Mouse (Mus musculus): ENCODE data around the gene Pth. TPM values are rescaled to one million over a fixed set of nuclear protein-coding genes. Genes with fewer than 3 reads are reported as not detected.

Gene Pth
- polyA plus RNA-seq, 1 experiment from 2014 or later = not detected

DNA sequence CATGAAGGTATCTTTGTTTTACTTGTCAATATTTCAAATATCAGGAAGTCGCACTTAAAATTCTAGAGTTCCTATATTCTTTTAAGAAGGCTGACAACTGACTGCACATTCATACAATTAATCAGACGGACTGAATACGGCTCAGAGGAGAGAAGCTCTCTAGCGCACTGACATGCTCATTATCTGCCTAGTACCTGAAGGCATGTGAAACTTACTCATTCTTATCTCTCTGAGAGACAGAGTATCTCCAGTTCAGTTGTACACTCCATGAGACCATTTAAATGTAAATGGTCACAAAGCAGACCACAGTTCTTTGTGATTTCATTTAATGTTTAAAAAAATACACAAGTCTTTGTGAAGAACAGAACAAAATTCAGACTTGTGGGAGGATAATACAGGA is 20.9 kb downstream of the Pth start:
- 83% methylated on average over 4 of the region's 4 CpGs for WGBS
- Histone ChIP-seq H3K27me3 (ENCODE audit: control insufficient read depth, insufficient read depth, low read length) (no peaks in the 10 kb centered on the region), H3K27ac (ENCODE audit: low read depth, low read length) (no peak overlapping the region), H3K9me3 (ENCODE audit: control insufficient read depth, low read length) (no peaks in the 10 kb centered on the region), H3K4me2 (ENCODE audit: low read depth) (no peak overlapping the region), H3K9ac (ENCODE audit: low read length) (no peak overlapping the region), H3K36me3 (ENCODE audit: control insufficient read depth, insufficient read depth, low read length) (no peaks in the 10 kb centered on the region), H3K4me1 (ENCODE audit: control insufficient read depth, insufficient read depth, low read length) (peaks cover 4% of the 10 kb centered on the region; the same call in 1 of the 2 replicates), H3K4me3 (ENCODE audit: low read depth, low read length) (no peak overlapping the region)
- DNase-seq (ENCODE audit: low spot score) (no peak), ATAC-seq (ENCODE audit: insufficient read depth, low FRiP score, low TSS enrichment) (no peak)

GRCm38 (mm10) chr7:113349089-113349488 is 39.3 kb downstream of the Pth start:
- no peak overlapping the region for H3K4me3 ChIP-seq (ENCODE audit: low read depth, low read length)
- H3K9me3 ChIP-seq (ENCODE audit: control insufficient read depth, low read length) = no peaks in the 10 kb centered on the region
- H3K36me3 ChIP-seq (ENCODE audit: control insufficient read depth, insufficient read depth, low read length) = no peaks in the 10 kb centered on the region
- 89% methylated on average over 1 of the region's 1 CpGs for WGBS
- H3K4me1 ChIP-seq (ENCODE audit: control insufficient read depth, insufficient read depth, low read length) = no peaks in the 10 kb centered on the region
- no peak overlapping the region for H3K4me2 ChIP-seq (ENCODE audit: low read depth)
- ATAC-seq (ENCODE audit: insufficient read depth, low FRiP score, low TSS enrichment) = no peak
- no peak overlapping the region for H3K27ac ChIP-seq (ENCODE audit: low read depth, low read length)
- no peaks in the 10 kb centered on the region for H3K27me3 ChIP-seq (ENCODE audit: control insufficient read depth, insufficient read depth, low read length)
- H3K9ac ChIP-seq (ENCODE audit: low read length) = no peak overlapping the region
- no peak for DNase-seq (ENCODE audit: low spot score)

DNA sequence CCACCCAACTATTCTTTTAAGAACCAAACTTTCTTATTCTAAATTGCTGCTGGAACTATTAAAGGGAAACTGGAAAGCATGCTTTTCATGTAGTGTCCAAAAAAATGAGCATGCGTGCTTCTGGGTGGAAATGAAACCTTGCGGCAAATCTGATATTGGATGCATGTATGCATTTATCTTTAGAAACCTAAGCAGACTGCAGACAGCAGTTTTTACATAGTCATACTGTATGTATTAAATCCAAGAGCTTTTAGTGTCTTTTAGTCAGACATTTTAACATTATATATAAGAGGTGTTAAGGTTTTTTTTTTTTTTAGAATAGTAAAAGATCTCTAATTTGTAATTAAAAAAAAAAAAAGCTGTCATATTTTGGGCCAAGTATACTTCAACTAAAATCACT is 40.7 kb downstream of the Pth start:
- Histone ChIP-seq H3K4me1 (ENCODE audit: control insufficient read depth, insufficient read depth, low read length) (no peaks in the 10 kb centered on the region), H3K4me3 (ENCODE audit: low read depth, low read length) (no peak overlapping the region), H3K4me2 (ENCODE audit: low read depth) (no peak overlapping the region), H3K9ac (ENCODE audit: low read length) (no peak overlapping the region), H3K36me3 (ENCODE audit: control insufficient read depth, insufficient read depth, low read length) (no peaks in the 10 kb centered on the region), H3K27me3 (ENCODE audit: control insufficient read depth, insufficient read depth, low read length) (no peaks in the 10 kb centered on the region), H3K27ac (ENCODE audit: low read depth, low read length) (no peak overlapping the region), H3K9me3 (ENCODE audit: control insufficient read depth, low read length) (no peaks in the 10 kb centered on the region)
- DNase-seq (ENCODE audit: low spot score) = no peak
- no peak for ATAC-seq (ENCODE audit: insufficient read depth, low FRiP score, low TSS enrichment)
- WGBS = 97% methylated on average over 2 of the region's 2 CpGs

DNA sequence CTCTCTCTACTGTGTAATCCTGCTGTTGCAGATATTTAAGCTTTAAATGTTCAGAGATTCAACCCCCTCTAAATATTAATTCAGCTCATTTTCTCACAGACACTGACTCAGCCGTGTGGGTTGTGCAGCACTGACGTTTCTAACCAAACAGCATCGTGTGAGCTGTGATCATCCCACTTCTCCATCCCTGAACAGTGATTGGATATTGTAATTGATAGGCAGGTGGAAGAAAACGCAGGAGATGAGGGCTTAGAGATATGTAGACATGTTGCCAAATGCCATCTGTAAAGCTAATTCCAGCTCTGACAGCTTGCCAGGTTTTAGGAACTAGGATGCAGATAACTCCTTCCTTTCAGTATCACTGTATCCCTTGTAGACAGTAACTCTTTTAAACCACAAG is 41.1 kb downstream of the Pth start:
- no peak overlapping the region for H3K27ac ChIP-seq (ENCODE audit: low read depth, low read length)
- H3K4me2 ChIP-seq (ENCODE audit: low read depth) = no peak overlapping the region
- no peaks in the 10 kb centered on the region for H3K36me3 ChIP-seq (ENCODE audit: control insufficient read depth, insufficient read depth, low read length)
- DNase-seq (ENCODE audit: low spot score) (no peak), ATAC-seq (ENCODE audit: insufficient read depth, low FRiP score, low TSS enrichment) (no peak)
- no peak overlapping the region for H3K4me3 ChIP-seq (ENCODE audit: low read depth, low read length)
- no peaks in the 10 kb centered on the region for H3K4me1 ChIP-seq (ENCODE audit: control insufficient read depth, insufficient read depth, low read length)
- no peaks in the 10 kb centered on the region for H3K27me3 ChIP-seq (ENCODE audit: control insufficient read depth, insufficient read depth, low read length)
- no peaks in the 10 kb centered on the region for H3K9me3 ChIP-seq (ENCODE audit: control insufficient read depth, low read length)
- H3K9ac ChIP-seq (ENCODE audit: low read length) = no peak overlapping the region
- 53% methylated on average over 4 of the region's 4 CpGs for WGBS

Other genes with a start within 250 kb of the Pth start
- gene Arntl, start 181.1 kb downstream of the Pth start, polyA plus RNA-seq (2014; fragmentation: Nextera tagmentation; extraction: Ambion mirVana) = 8.1 and 8.6 TPM in 2 replicates
- 41.9 and 44.3 TPM in 2 replicates for gene Btbd10, start 19.2 kb downstream of the Pth start, polyA plus RNA-seq (2014; fragmentation: Nextera tagmentation; extraction: Ambion mirVana)
- 83.5 and 94.2 TPM in 2 replicates for gene Far1, start 125.3 kb upstream of the Pth start, polyA plus RNA-seq (2014; fragmentation: Nextera tagmentation; extraction: Ambion mirVana)

Data from neural tube, embryonic 11.5 days (tissue).